Comparison of ENCODE assay signal across 13 mouse cellular contexts in the genomic region with DNA sequence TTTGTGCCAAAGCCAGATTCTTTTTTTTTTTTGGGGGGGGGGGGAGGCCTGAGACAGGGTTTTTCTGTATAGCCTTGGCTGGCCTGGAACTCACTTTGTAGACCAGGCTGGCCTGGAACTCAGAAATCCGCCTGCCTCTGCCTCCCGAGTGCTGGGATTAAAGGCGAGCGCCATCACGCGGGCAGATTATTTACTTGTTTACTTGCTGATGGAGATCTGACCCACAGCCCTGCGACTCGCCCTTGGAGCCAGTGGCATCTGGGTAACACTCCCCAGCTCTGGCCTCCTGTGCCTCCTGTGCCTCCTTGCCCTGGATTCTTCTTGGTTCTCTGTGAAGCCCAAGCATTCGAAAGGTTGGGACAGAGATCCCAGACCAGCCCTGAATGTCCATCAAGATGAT. TPM values are rescaled to one million over a fixed set of nuclear protein-coding genes. Genes with fewer than 3 reads are reported as not detected.
DNase-seq lines count a peak whose midpoint lies in the region; ATAC-seq and TF ChIP-seq lines count a peak whose summit lies in the region.
"Had no signal": no experiment of that assay in that cellular context is flagged by ENCODE, and none has a peak within 500 bp of the region (broad histone marks: within the 10 kb centered on the region; RNA-seq: fewer than 3 reads in every experiment).

No protein-coding gene starts in this region.

- peak overlapping the region; percentile 79; the same call in 1 of the 2 replicates for H3K27ac ChIP-seq in forebrain, embryonic 13.5 days
- no peak overlapping the region for H3K27ac ChIP-seq in forebrain, embryonic 11.5 days (ENCODE audit: low read depth, low read length)
- peak overlapping the region; percentile 54; the same call in 1 of the 2 replicates for H3K27ac ChIP-seq in hindbrain, embryonic 16.5 days (ENCODE audit: low read depth, low read length)
- H3K27ac ChIP-seq in hindbrain, embryonic 11.5 days (ENCODE audit: low read depth, low read length), result no peak overlapping the region
- H3K27ac ChIP-seq in lung, postnatal 0 days (ENCODE audit: low read length), result peak overlapping the region; percentile 82
- peak overlapping the region; percentile 85 for H3K27ac ChIP-seq in stomach, embryonic 15.5 days
- H3K27ac ChIP-seq: liver, embryonic 14.5 days; neural tube, embryonic 12.5 days had no signal

- peaks cover 90% of the 10 kb centered on the region for H3K4me1 ChIP-seq in forebrain, embryonic 13.5 days
- H3K4me1 ChIP-seq in forebrain, embryonic 11.5 days (replicated peaks; ENCODE audit: control insufficient read depth, insufficient read depth, low read length), result peaks cover 42% of the 10 kb centered on the region
- H3K4me1 ChIP-seq in hindbrain, embryonic 16.5 days (ENCODE audit: control insufficient read depth, insufficient read depth, low read depth, low read length), result peaks cover 81% of the 10 kb centered on the region
- peaks cover 18% of the 10 kb centered on the region for H3K4me1 ChIP-seq in hindbrain, embryonic 11.5 days (replicated peaks; ENCODE audit: control insufficient read depth, insufficient read depth, low read length)
- H3K4me1 ChIP-seq in lung, postnatal 0 days (ENCODE audit: insufficient read depth, low read depth, low read length), result peaks cover 69% of the 10 kb centered on the region
- peaks cover 96% of the 10 kb centered on the region for H3K4me1 ChIP-seq in stomach, embryonic 15.5 days

- H3K9ac ChIP-seq in forebrain, embryonic 13.5 days, result no peak overlapping the region
- H3K9ac ChIP-seq in forebrain, embryonic 11.5 days (ENCODE audit: low read length), result no peak overlapping the region
- H3K9ac ChIP-seq in hindbrain, embryonic 16.5 days (ENCODE audit: low read depth, low read length), result no peak overlapping the region
- no peak overlapping the region for H3K9ac ChIP-seq in hindbrain, embryonic 11.5 days (ENCODE audit: low read depth, low read length)
- no peak overlapping the region; the same call in 1 of the 2 replicates for H3K9ac ChIP-seq in lung, postnatal 0 days (replicated peaks; ENCODE audit: low read depth)
- H3K9ac ChIP-seq in stomach, embryonic 15.5 days, result no peak overlapping the region
- H3K9ac ChIP-seq: liver, embryonic 14.5 days; midbrain, embryonic 13.5 days had no signal

- no peak overlapping the region for H3K4me2 ChIP-seq in forebrain, embryonic 13.5 days
- H3K4me2 ChIP-seq in forebrain, embryonic 11.5 days (ENCODE audit: low read depth, low read length, severe bottlenecking), result no peak overlapping the region
- no peak overlapping the region for H3K4me2 ChIP-seq in hindbrain, embryonic 16.5 days (ENCODE audit: low read length)
- no peak overlapping the region for H3K4me2 ChIP-seq in hindbrain, embryonic 11.5 days (replicated peaks; ENCODE audit: low read depth, low read length)
- H3K4me2 ChIP-seq in lung, postnatal 0 days (replicated peaks; ENCODE audit: low read depth, low read length), result peak overlapping the region; percentile 5; the same call in 1 of the 2 replicates
- no peak overlapping the region for H3K4me2 ChIP-seq in stomach, embryonic 15.5 days

- DNase-seq in forebrain, embryonic 11.5 days (ENCODE audit: low spot score), result no peak
- no peak for DNase-seq in hindbrain, embryonic 11.5 days (ENCODE audit: low spot score)
- no peak for DNase-seq in lung, postnatal 0 days (ENCODE audit: low spot score)
- no peak for DNase-seq in lung, adult 18-20 months
- no peak for DNase-seq in adrenal gland, postnatal 36 days
- DNase-seq: layer of hippocampus, postnatal 36 days had no signal

- no peaks in the 10 kb centered on the region for H3K27me3 ChIP-seq in forebrain, embryonic 13.5 days
- no peaks in the 10 kb centered on the region for H3K27me3 ChIP-seq in forebrain, embryonic 11.5 days (ENCODE audit: control insufficient read depth, insufficient read depth, low read length)
- H3K27me3 ChIP-seq in hindbrain, embryonic 16.5 days (replicated peaks; ENCODE audit: control insufficient read depth, insufficient read depth, low read length), result no peaks in the 10 kb centered on the region
- no peaks in the 10 kb centered on the region for H3K27me3 ChIP-seq in hindbrain, embryonic 11.5 days (ENCODE audit: control insufficient read depth, insufficient read depth, low read length)
- H3K27me3 ChIP-seq in lung, postnatal 0 days (replicated peaks; ENCODE audit: insufficient read depth, low read length), result no peaks in the 10 kb centered on the region
- no peaks in the 10 kb centered on the region for H3K27me3 ChIP-seq in stomach, embryonic 15.5 days (replicated peaks)
- H3K27me3 ChIP-seq: midbrain, embryonic 13.5 days; neural tube, embryonic 12.5 days had no signal

- no peak for TF ChIP-seq EP300 in lung, postnatal 0 days (IDR thresholded peaks at IDR 0.05)

- no peaks in the 10 kb centered on the region for H3K36me3 ChIP-seq in forebrain, embryonic 13.5 days (ENCODE audit: poor library complexity, severe bottlenecking)
- no peaks in the 10 kb centered on the region for H3K36me3 ChIP-seq in forebrain, embryonic 11.5 days (ENCODE audit: control insufficient read depth, insufficient read depth, low read length)
- no peaks in the 10 kb centered on the region for H3K36me3 ChIP-seq in hindbrain, embryonic 16.5 days (ENCODE audit: control insufficient read depth, insufficient read depth, low read length)
- H3K36me3 ChIP-seq in hindbrain, embryonic 11.5 days (ENCODE audit: control insufficient read depth, insufficient read depth, low read length), result no peaks in the 10 kb centered on the region
- H3K36me3 ChIP-seq in lung, postnatal 0 days (ENCODE audit: insufficient read depth, low read length), result no peaks in the 10 kb centered on the region
- H3K36me3 ChIP-seq in stomach, embryonic 15.5 days, result no peaks in the 10 kb centered on the region
- H3K36me3 ChIP-seq: midbrain, embryonic 13.5 days had no signal

- 92% methylated on average over 9 of the region's 9 CpGs for WGBS in forebrain, embryonic 13.5 days
- 95% methylated on average over 9 of the region's 9 CpGs for WGBS in forebrain, embryonic 11.5 days
- WGBS in hindbrain, embryonic 16.5 days, result 87% methylated on average over 9 of the region's 9 CpGs
- 93% methylated on average over 9 of the region's 9 CpGs for WGBS in hindbrain, embryonic 11.5 days
- WGBS in lung, postnatal 0 days, result 78% methylated on average over 9 of the region's 9 CpGs
- WGBS in stomach, embryonic 15.5 days, result 87% methylated on average over 9 of the region's 9 CpGs

- no peaks in the 10 kb centered on the region for H3K9me3 ChIP-seq in forebrain, embryonic 13.5 days (replicated peaks)
- H3K9me3 ChIP-seq in forebrain, embryonic 11.5 days (ENCODE audit: control insufficient read depth, low read length), result no peaks in the 10 kb centered on the region
- no peaks in the 10 kb centered on the region for H3K9me3 ChIP-seq in hindbrain, embryonic 16.5 days (ENCODE audit: control insufficient read depth, low read length)
- H3K9me3 ChIP-seq in hindbrain, embryonic 11.5 days (ENCODE audit: control insufficient read depth, low read length), result no peaks in the 10 kb centered on the region
- H3K9me3 ChIP-seq in lung, postnatal 0 days (ENCODE audit: low read length), result no peaks in the 10 kb centered on the region
- H3K9me3 ChIP-seq in stomach, embryonic 15.5 days, result no peaks in the 10 kb centered on the region
- H3K9me3 ChIP-seq: midbrain, embryonic 13.5 days; neural tube, embryonic 12.5 days had no signal

- H3K4me3 ChIP-seq in forebrain, embryonic 13.5 days, result no peak overlapping the region
- no peak overlapping the region for H3K4me3 ChIP-seq in forebrain, embryonic 11.5 days (ENCODE audit: low read depth, low read length)
- H3K4me3 ChIP-seq in hindbrain, embryonic 16.5 days (ENCODE audit: low read length), result no peak overlapping the region
- H3K4me3 ChIP-seq in hindbrain, embryonic 11.5 days (ENCODE audit: low read depth, low read length), result no peak overlapping the region
- no peak overlapping the region for H3K4me3 ChIP-seq in lung, postnatal 0 days (ENCODE audit: low read depth, low read length)
- H3K4me3 ChIP-seq in stomach, embryonic 15.5 days (replicated peaks), result no peak overlapping the region
- H3K4me3 ChIP-seq: midbrain, embryonic 13.5 days; neural tube, embryonic 12.5 days had no signal

- TF ChIP-seq CTCF in lung, postnatal 0 days (IDR thresholded peaks at IDR 0.05), result no peak

- no peak for ATAC-seq in forebrain, embryonic 13.5 days
- ATAC-seq in forebrain, embryonic 11.5 days (replicated peaks; ENCODE audit: low FRiP score), result no peak
- no peak for ATAC-seq in hindbrain, embryonic 16.5 days
- ATAC-seq in hindbrain, embryonic 11.5 days (ENCODE audit: low FRiP score), result no peak
- ATAC-seq in lung, postnatal 0 days, result no peak
- ATAC-seq in stomach, embryonic 15.5 days (ENCODE audit: insufficient read depth, low FRiP score, low read depth), result no peak
- ATAC-seq: inflammation-experienced regulatory T-cells, adult 6 months; midbrain, embryonic 13.5 days had no signal

RNA-seq across cellular contexts. Expression of gene Ctdsp2, which starts 7.1 kb away (rescaled TPM):
- 27.8 and 30.9 TPM in 2 replicates for polyA plus RNA-seq in forebrain, embryonic 13.5 days (2015; fragmentation: Nextera tagmentation; extraction: Ambion mirVana)
- polyA plus RNA-seq in forebrain, embryonic 11.5 days (2014; fragmentation: Nextera tagmentation; extraction: Ambion mirVana), result 58.8 and 63.2 TPM in 2 replicates
- polyA plus RNA-seq in hindbrain, embryonic 16.5 days (2015; fragmentation: Nextera tagmentation; extraction: Ambion mirVana), result 13.7 and 18.1 TPM in 2 replicates
- 38.7 and 40.3 TPM in 2 replicates for polyA plus RNA-seq in hindbrain, embryonic 11.5 days (2014; fragmentation: Nextera tagmentation; extraction: Ambion mirVana)
- 63.9 and 67.9 TPM in 2 replicates for polyA plus RNA-seq in lung, postnatal 0 days (2015; fragmentation: Nextera tagmentation; extraction: Ambion mirVana)
- polyA plus RNA-seq in stomach, embryonic 15.5 days (2015; fragmentation: Nextera tagmentation; extraction: Ambion mirVana), result 57.0 and 63.2 TPM in 2 replicates
- total RNA-seq in adrenal gland, postnatal 36 days (2021), result 100 to 1,000 TPM; 102 to 158 TPM

RNA-seq across cellular contexts. Expression of gene Avil, which starts 14.9 kb away (rescaled TPM):
- polyA plus RNA-seq in forebrain, embryonic 13.5 days (2015; fragmentation: Nextera tagmentation; extraction: Ambion mirVana), result 0.15 and 0.19 TPM in 2 replicates
- 0.08 and 0.32 TPM in 2 replicates for polyA plus RNA-seq in forebrain, embryonic 11.5 days (2014; fragmentation: Nextera tagmentation; extraction: Ambion mirVana)
- 3.7 and 7.0 TPM in 2 replicates for polyA plus RNA-seq in hindbrain, embryonic 16.5 days (2015; fragmentation: Nextera tagmentation; extraction: Ambion mirVana)
- 0.29 and 1.7 TPM in 2 replicates for polyA plus RNA-seq in hindbrain, embryonic 11.5 days (2014; fragmentation: Nextera tagmentation; extraction: Ambion mirVana)
- 0.13 and 0.15 TPM in 2 replicates for polyA plus RNA-seq in lung, postnatal 0 days (2015; fragmentation: Nextera tagmentation; extraction: Ambion mirVana)
- polyA plus RNA-seq in stomach, embryonic 15.5 days (2015; fragmentation: Nextera tagmentation; extraction: Ambion mirVana), result 0.52 and 0.60 TPM in 2 replicates
- 1 to 10 TPM; 2.7 to 4.5 TPM for total RNA-seq in adrenal gland, postnatal 36 days (2021)

RNA-seq across cellular contexts. Expression of gene Tsfm, which starts 45.1 kb away (rescaled TPM):
- 74.7 and 78.4 TPM in 2 replicates for polyA plus RNA-seq in forebrain, embryonic 13.5 days (2015; fragmentation: Nextera tagmentation; extraction: Ambion mirVana)
- polyA plus RNA-seq in forebrain, embryonic 11.5 days (2014; fragmentation: Nextera tagmentation; extraction: Ambion mirVana), result 91.2 and 93.8 TPM in 2 replicates
- 63.7 and 67.7 TPM in 2 replicates for polyA plus RNA-seq in hindbrain, embryonic 16.5 days (2015; fragmentation: Nextera tagmentation; extraction: Ambion mirVana)
- polyA plus RNA-seq in hindbrain, embryonic 11.5 days (2014; fragmentation: Nextera tagmentation; extraction: Ambion mirVana), result 75.6 and 78.7 TPM in 2 replicates
- 39.1 and 42.3 TPM in 2 replicates for polyA plus RNA-seq in lung, postnatal 0 days (2015; fragmentation: Nextera tagmentation; extraction: Ambion mirVana)
- 79.9 and 85.2 TPM in 2 replicates for polyA plus RNA-seq in stomach, embryonic 15.5 days (2015; fragmentation: Nextera tagmentation; extraction: Ambion mirVana)
- 10 to 100 TPM; 64.4 to 71.3 TPM for total RNA-seq in adrenal gland, postnatal 36 days (2021)

RNA-seq across cellular contexts. Expression of gene Mettl1, which starts 55.6 kb away (rescaled TPM):
- 29.3 and 30.0 TPM in 2 replicates for polyA plus RNA-seq in forebrain, embryonic 13.5 days (2015; fragmentation: Nextera tagmentation; extraction: Ambion mirVana)
- 42.5 and 44.0 TPM in 2 replicates for polyA plus RNA-seq in forebrain, embryonic 11.5 days (2014; fragmentation: Nextera tagmentation; extraction: Ambion mirVana)
- 23.2 and 24.2 TPM in 2 replicates for polyA plus RNA-seq in hindbrain, embryonic 16.5 days (2015; fragmentation: Nextera tagmentation; extraction: Ambion mirVana)
- polyA plus RNA-seq in hindbrain, embryonic 11.5 days (2014; fragmentation: Nextera tagmentation; extraction: Ambion mirVana), result 32.4 and 36.7 TPM in 2 replicates
- polyA plus RNA-seq in lung, postnatal 0 days (2015; fragmentation: Nextera tagmentation; extraction: Ambion mirVana), result 12.9 and 13.6 TPM in 2 replicates
- 54.3 and 55.2 TPM in 2 replicates for polyA plus RNA-seq in stomach, embryonic 15.5 days (2015; fragmentation: Nextera tagmentation; extraction: Ambion mirVana)
- total RNA-seq in adrenal gland, postnatal 36 days (2021), result 10 to 100 TPM; 20.1 to 21.4 TPM

RNA-seq across cellular contexts. Expression of gene Eef1akmt3, which starts 55.7 kb away (rescaled TPM):
- polyA plus RNA-seq in forebrain, embryonic 13.5 days (2015; fragmentation: Nextera tagmentation; extraction: Ambion mirVana), result 0.08 and 0.14 TPM in 2 replicates
- 0.11 TPM in 1 of 2 replicates, not detected in the other for polyA plus RNA-seq in forebrain, embryonic 11.5 days (2014; fragmentation: Nextera tagmentation; extraction: Ambion mirVana)
- polyA plus RNA-seq in hindbrain, embryonic 16.5 days (2015; fragmentation: Nextera tagmentation; extraction: Ambion mirVana), result 0.23 and 0.31 TPM in 2 replicates
- 0.08 and 0.15 TPM in 2 replicates for polyA plus RNA-seq in hindbrain, embryonic 11.5 days (2014; fragmentation: Nextera tagmentation; extraction: Ambion mirVana)
- polyA plus RNA-seq in lung, postnatal 0 days (2015; fragmentation: Nextera tagmentation; extraction: Ambion mirVana), result 0.27 and 0.30 TPM in 2 replicates
- 1.1 and 1.5 TPM in 2 replicates for polyA plus RNA-seq in stomach, embryonic 15.5 days (2015; fragmentation: Nextera tagmentation; extraction: Ambion mirVana)
- under 1 TPM; 0.30 to 0.53 TPM for total RNA-seq in adrenal gland, postnatal 36 days (2021)

Comparison
In these comparisons a context has a peak if more than half of its experiments do, and no peak if none do; other contexts are left out.
1. H3K27ac ChIP-seq: peak in forebrain, embryonic 13.5 days (single experiment), hindbrain, embryonic 16.5 days (single experiment), lung, postnatal 0 days (single experiment) and stomach, embryonic 15.5 days (single experiment); none in forebrain, embryonic 11.5 days (single experiment) and hindbrain, embryonic 11.5 days (single experiment).